ENCODE assay signal across 8 mouse cellular contexts in genomic region chr4:108339277-108339690, GRCm38 (mm10). TPM values are rescaled to one million over a fixed set of nuclear protein-coding genes. Genes with fewer than 3 reads are reported as not detected.
A peak's percentile ranks its signal among the peaks of the same experiment; 100 is the strongest.
DNase-seq lines count a peak whose midpoint lies in the region; ATAC-seq and TF ChIP-seq lines count a peak whose summit lies in the region.

No protein-coding gene starts in this region.

- H3K27ac ChIP-seq in testis, adult 2 months (ENCODE audit: control insufficient read depth, insufficient read depth, low read depth, low read length) = no peak overlapping the region
- H3K27ac ChIP-seq in forebrain, embryonic 16.5 days (ENCODE audit: low read length) = no peak overlapping the region
- H3K27ac ChIP-seq in hindbrain, postnatal 0 days = peak overlapping the region; percentile 64
- peak overlapping the region; percentile 64 for H3K27ac ChIP-seq in limb, embryonic 10.5 days
- peak overlapping the region; percentile 51 for H3K27ac ChIP-seq in midbrain, embryonic 13.5 days

- H3K4me2 ChIP-seq in forebrain, embryonic 16.5 days (ENCODE audit: low read length) = no peak overlapping the region
- H3K4me2 ChIP-seq in hindbrain, postnatal 0 days (ENCODE audit: low read depth, low read length) = no peak overlapping the region
- H3K4me2 ChIP-seq in midbrain, embryonic 13.5 days (replicated peaks) = no peak overlapping the region

- DNase-seq in testis, postnatal 14 days (ENCODE audit: low spot score) = no peak
- peak; percentile 58 for DNase-seq in cerebellum, adult 11-12 months
- DNase-seq in hindbrain, postnatal 0 days (ENCODE audit: low spot score) = peak; percentile 91
- peak; percentile 72 for DNase-seq in limb, embryonic 10.5 days (ENCODE audit: low spot score)
- peak; percentile 23 to 65 for DNase-seq in spleen, postnatal 10 days (ENCODE audit: low spot score in 2 of 2)

- no peak for TF ChIP-seq POLR2A in testis, adult 2 months (IDR thresholded peaks at IDR 0.05; ENCODE audit: control insufficient read depth, low read depth, low read length)

- 0 out of 2 replicates have a peak overlapping the region, but pooled peaks have one; percentile 27 for H3K9ac ChIP-seq in forebrain, embryonic 16.5 days (replicated peaks; ENCODE audit: low read depth, low read length)
- no peak overlapping the region for H3K9ac ChIP-seq in hindbrain, postnatal 0 days (replicated peaks; ENCODE audit: low read length)
- no peak overlapping the region; the same call in 1 of the 2 replicates for H3K9ac ChIP-seq in midbrain, embryonic 13.5 days (replicated peaks)

- no peaks in the 10 kb centered on the region for H3K27me3 ChIP-seq in testis, adult 2 months (ENCODE audit: control insufficient read depth, insufficient read depth, low read length)
- H3K27me3 ChIP-seq in forebrain, embryonic 16.5 days (replicated peaks; ENCODE audit: control insufficient read depth, insufficient read depth, low read length) = no peaks in the 10 kb centered on the region
- H3K27me3 ChIP-seq in hindbrain, postnatal 0 days (ENCODE audit: insufficient read depth, low read length) = no peaks in the 10 kb centered on the region
- no peaks in the 10 kb centered on the region for H3K27me3 ChIP-seq in limb, embryonic 10.5 days (ENCODE audit: low read depth, poor library complexity, severe bottlenecking)
- H3K27me3 ChIP-seq in midbrain, embryonic 13.5 days = no peaks in the 10 kb centered on the region

- TF ChIP-seq CTCF in testis, adult 2 months (IDR thresholded peaks at IDR 0.05; ENCODE audit: control insufficient read depth, insufficient read depth, insufficient replicate concordance, low read depth, low read length) = peak; percentile 26; the same call in 1 of the 2 replicates
- TF ChIP-seq CTCF in hindbrain, postnatal 0 days (IDR thresholded peaks at IDR 0.05; ENCODE audit: low read depth) = peak; percentile 91

- no peaks in the 10 kb centered on the region for H3K36me3 ChIP-seq in testis, adult 2 months (ENCODE audit: control insufficient read depth, insufficient read depth, low read length)
- H3K36me3 ChIP-seq in forebrain, embryonic 16.5 days (ENCODE audit: control insufficient read depth, insufficient read depth) = peaks cover 8% of the 10 kb centered on the region
- peaks cover 8% of the 10 kb centered on the region; the same call in 1 of the 2 replicates for H3K36me3 ChIP-seq in hindbrain, postnatal 0 days (ENCODE audit: insufficient read depth, low read length)
- peaks cover 68% of the 10 kb centered on the region for H3K36me3 ChIP-seq in limb, embryonic 10.5 days
- peaks cover 38% of the 10 kb centered on the region for H3K36me3 ChIP-seq in midbrain, embryonic 13.5 days

- ATAC-seq in forebrain, embryonic 16.5 days = peak; percentile 88
- ATAC-seq in hindbrain, postnatal 0 days = peak; percentile 94
- peak; percentile 89 for ATAC-seq in midbrain, embryonic 13.5 days

- H3K9me3 ChIP-seq in forebrain, embryonic 16.5 days (ENCODE audit: control insufficient read depth, low read length) = no peaks in the 10 kb centered on the region
- no peaks in the 10 kb centered on the region for H3K9me3 ChIP-seq in hindbrain, postnatal 0 days (ENCODE audit: low read length)
- no peaks in the 10 kb centered on the region for H3K9me3 ChIP-seq in limb, embryonic 10.5 days (replicated peaks)
- no peaks in the 10 kb centered on the region for H3K9me3 ChIP-seq in midbrain, embryonic 13.5 days

- H3K4me1 ChIP-seq in testis, adult 2 months (ENCODE audit: control insufficient read depth, insufficient read depth, low read length) = no peaks in the 10 kb centered on the region; the same call in 1 of the 2 replicates
- no peaks in the 10 kb centered on the region; the same call in 1 of the 2 replicates for H3K4me1 ChIP-seq in forebrain, embryonic 16.5 days (replicated peaks; ENCODE audit: control insufficient read depth, insufficient read depth, low read length)
- H3K4me1 ChIP-seq in hindbrain, postnatal 0 days (ENCODE audit: insufficient read depth, low read length) = no peaks in the 10 kb centered on the region
- peaks cover 21% of the 10 kb centered on the region for H3K4me1 ChIP-seq in limb, embryonic 10.5 days
- H3K4me1 ChIP-seq in midbrain, embryonic 13.5 days (replicated peaks) = peaks cover 15% of the 10 kb centered on the region

- H3K4me3 ChIP-seq in testis, adult 2 months (ENCODE audit: control insufficient read depth, low read depth, low read length) = no peak overlapping the region
- no peak overlapping the region for H3K4me3 ChIP-seq in forebrain, embryonic 16.5 days (replicated peaks; ENCODE audit: low read length)
- no peak overlapping the region for H3K4me3 ChIP-seq in hindbrain, postnatal 0 days (ENCODE audit: low read length)
- no peak overlapping the region for H3K4me3 ChIP-seq in limb, embryonic 10.5 days
- H3K4me3 ChIP-seq in midbrain, embryonic 13.5 days (replicated peaks) = no peak overlapping the region

- 19% methylated on average over 4 of the region's 4 CpGs for WGBS in forebrain, embryonic 16.5 days
- 13% methylated on average over 4 of the region's 4 CpGs for WGBS in hindbrain, postnatal 0 days
- WGBS in limb, embryonic 10.5 days = 26% methylated on average over 4 of the region's 4 CpGs
- 17% methylated on average over 4 of the region's 4 CpGs for WGBS in midbrain, embryonic 13.5 days

RNA-seq across cellular contexts. Expression of gene Coa7, which starts 11.3 kb away (rescaled TPM):
- 3.6 and 3.7 TPM in 2 replicates for polyA plus RNA-seq in testis, adult 2 months (2012; rRNA removed)
- polyA plus RNA-seq in forebrain, embryonic 16.5 days (2015; fragmentation: Nextera tagmentation; extraction: Ambion mirVana) = 56.7 and 58.5 TPM in 2 replicates
- 31.7 and 35.9 TPM in 2 replicates for total RNA-seq in hindbrain, postnatal 0 days (2014; rRNA removed)
- 50.8 and 54.2 TPM in 2 replicates for polyA plus RNA-seq in hindbrain, postnatal 0 days (2015; fragmentation: Nextera tagmentation; extraction: Ambion mirVana)
- 68.2 and 71.3 TPM in 2 replicates for polyA plus RNA-seq in limb, embryonic 10.5 days (2016; fragmentation: Nextera tagmentation; extraction: Ambion mirVana)
- polyA plus RNA-seq in midbrain, embryonic 13.5 days (2015; fragmentation: Nextera tagmentation; extraction: Ambion mirVana) = 49.5 and 50.5 TPM in 2 replicates

RNA-seq across cellular contexts. Expression of gene Zyg11b, which starts 38.4 kb away (rescaled TPM):
- 2.0 and 2.5 TPM in 2 replicates for polyA plus RNA-seq in testis, adult 2 months (2012; rRNA removed)
- 37.3 and 37.6 TPM in 2 replicates for polyA plus RNA-seq in forebrain, embryonic 16.5 days (2015; fragmentation: Nextera tagmentation; extraction: Ambion mirVana)
- 108 and 115 TPM in 2 replicates for total RNA-seq in hindbrain, postnatal 0 days (2014; rRNA removed)
- 22.0 and 24.0 TPM in 2 replicates for polyA plus RNA-seq in hindbrain, postnatal 0 days (2015; fragmentation: Nextera tagmentation; extraction: Ambion mirVana)
- polyA plus RNA-seq in limb, embryonic 10.5 days (2016; fragmentation: Nextera tagmentation; extraction: Ambion mirVana) = 11.9 and 13.6 TPM in 2 replicates
- 30.3 and 30.9 TPM in 2 replicates for polyA plus RNA-seq in midbrain, embryonic 13.5 days (2015; fragmentation: Nextera tagmentation; extraction: Ambion mirVana)

RNA-seq across cellular contexts. Expression of gene Shisal2a, which starts 43.9 kb away (rescaled TPM):
- polyA plus RNA-seq in testis, adult 2 months (2012; rRNA removed) = 0.43 TPM in 1 of 2 replicates, not detected in the other
- 1.7 and 2.7 TPM in 2 replicates for polyA plus RNA-seq in forebrain, embryonic 16.5 days (2015; fragmentation: Nextera tagmentation; extraction: Ambion mirVana)
- 0.47 and 1.8 TPM in 2 replicates for total RNA-seq in hindbrain, postnatal 0 days (2014; rRNA removed)
- polyA plus RNA-seq in hindbrain, postnatal 0 days (2015; fragmentation: Nextera tagmentation; extraction: Ambion mirVana) = 6.7 and 8.1 TPM in 2 replicates
- 1.5 and 5.6 TPM in 2 replicates for polyA plus RNA-seq in limb, embryonic 10.5 days (2016; fragmentation: Nextera tagmentation; extraction: Ambion mirVana)
- polyA plus RNA-seq in midbrain, embryonic 13.5 days (2015; fragmentation: Nextera tagmentation; extraction: Ambion mirVana) = 4.5 and 5.9 TPM in 2 replicates

Comparison
In these comparisons a context has a peak if more than half of its experiments do, and no peak if none do; other contexts are left out.
1. H3K27ac ChIP-seq: peak in hindbrain, postnatal 0 days (single experiment), limb, embryonic 10.5 days (single experiment) and midbrain, embryonic 13.5 days (single experiment); none in testis, adult 2 months (single experiment) and forebrain, embryonic 16.5 days (single experiment).
2. RNA of gene Coa7, which starts 11.3 kb away (polyA plus RNA-seq): 68.2 to 71.3 TPM in limb, embryonic 10.5 days, 56.7 to 58.5 TPM in forebrain, embryonic 16.5 days, 50.8 to 54.2 TPM in hindbrain, postnatal 0 days and 49.5 to 50.5 TPM in midbrain, embryonic 13.5 days; 3.6 to 3.7 TPM in testis, adult 2 months; every median in the first group is over 10 times any median in the second.
3. Peak in every context shown above with its lines, with median percentiles within 50 percentile points of each other: ATAC-seq.